In the genomic region with DNA sequence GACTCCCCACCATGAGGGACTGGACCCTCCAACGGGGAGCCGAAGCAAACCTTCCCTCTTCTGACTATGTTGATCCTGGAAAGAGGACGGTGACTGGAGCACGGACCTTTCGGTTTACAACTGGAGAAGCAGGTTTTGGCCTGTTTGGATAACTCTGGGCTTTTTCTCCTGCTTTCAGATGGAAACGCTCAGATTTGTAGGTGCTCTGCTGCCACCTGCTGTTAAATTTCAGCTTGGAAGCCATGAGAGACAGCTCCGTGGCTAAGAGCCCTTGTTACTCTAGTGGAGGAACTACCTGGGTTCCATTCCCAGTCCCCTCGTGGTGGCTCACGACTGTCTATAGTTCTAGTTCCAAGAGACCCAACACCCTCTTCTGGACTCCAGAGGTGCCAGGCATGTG, we compare ENCODE assay signal across 9 mouse cellular contexts. TPM values are rescaled to one million over a fixed set of nuclear protein-coding genes. Genes with fewer than 3 reads are reported as not detected.
DNase-seq lines count a peak whose midpoint lies in the region; ATAC-seq and TF ChIP-seq lines count a peak whose summit lies in the region.
"Had no signal": no experiment of that assay in that cellular context is flagged by ENCODE, and none has a peak within 500 bp of the region (broad histone marks: within the 10 kb centered on the region; RNA-seq: fewer than 3 reads in every experiment).

No protein-coding gene starts in this region.

- WGBS in kidney, embryonic 16.5 days, result 9% methylated on average over 9 of the region's 9 CpGs
- WGBS in limb, embryonic 14.5 days, result 21% methylated on average over 9 of the region's 9 CpGs

- no peak overlapping the region for H3K9ac ChIP-seq in kidney, embryonic 16.5 days (replicated peaks; ENCODE audit: low read length)
- H3K9ac ChIP-seq in limb, embryonic 14.5 days (ENCODE audit: low read depth, low read length, severe bottlenecking), result peak overlapping the region; percentile 32; the same call in 1 of the 2 replicates
- H3K9ac ChIP-seq: heart, embryonic 15.5 days had no signal

- H3K9me3 ChIP-seq in kidney, embryonic 16.5 days (ENCODE audit: low read length), result no peaks in the 10 kb centered on the region
- no peaks in the 10 kb centered on the region for H3K9me3 ChIP-seq in limb, embryonic 14.5 days (ENCODE audit: control insufficient read depth, low read length)
- H3K9me3 ChIP-seq: heart, embryonic 15.5 days had no signal

- ATAC-seq in kidney, embryonic 16.5 days (ENCODE audit: low FRiP score, low TSS enrichment), result peak; percentile 35; the same call in 1 of the 2 replicates
- no peak for ATAC-seq in limb, embryonic 14.5 days (ENCODE audit: low FRiP score, low read depth)

- no peak overlapping the region for H3K4me3 ChIP-seq in kidney, embryonic 16.5 days (ENCODE audit: low read length)
- H3K4me3 ChIP-seq in limb, embryonic 14.5 days (replicated peaks; ENCODE audit: low read length), result no peak overlapping the region
- H3K4me3 ChIP-seq: heart, embryonic 15.5 days had no signal

- no peak overlapping the region for H3K4me2 ChIP-seq in kidney, embryonic 16.5 days (replicated peaks; ENCODE audit: low read depth, low read length)
- no peak overlapping the region for H3K4me2 ChIP-seq in limb, embryonic 14.5 days (replicated peaks; ENCODE audit: low read depth, low read length, severe bottlenecking)
- H3K4me2 ChIP-seq: heart, embryonic 15.5 days had no signal

- peak; percentile 87 for DNase-seq in 416B (ENCODE audit: low read depth)
- DNase-seq in Muller cell, postnatal 12 days (ENCODE audit: inconsistent ontology term), result peak; percentile 63
- DNase-seq in cerebellum, adult 9-10 months, result peak; percentile 87
- DNase-seq in gastrocnemius, postnatal 14 days, result peak; percentile 44
- DNase-seq in limb, embryonic 14.5 days (ENCODE audit: low spot score), result peak; percentile 84
- DNase-seq in ovary, postnatal 14 days (ENCODE audit: low spot score), result peak; percentile 76
- peak; percentile 63 for DNase-seq in thymus, postnatal 25 days

- no peaks in the 10 kb centered on the region for H3K27me3 ChIP-seq in kidney, embryonic 16.5 days (ENCODE audit: insufficient read depth, low read length)
- no peaks in the 10 kb centered on the region for H3K27me3 ChIP-seq in limb, embryonic 14.5 days (ENCODE audit: control insufficient read depth, insufficient read depth, low read length)
- H3K27me3 ChIP-seq: heart, embryonic 15.5 days had no signal

- H3K27ac ChIP-seq in kidney, embryonic 16.5 days (ENCODE audit: low read length), result no peak overlapping the region
- no peak overlapping the region for H3K27ac ChIP-seq in limb, embryonic 14.5 days (replicated peaks; ENCODE audit: low read depth, low read length)
- H3K27ac ChIP-seq: heart, embryonic 15.5 days had no signal

- intact Hi-C loops in gastrocnemius, postnatal 14 days (cut with DNase I; ENCODE audit: low total_unique reads), result loop anchor here (2.0 kb wide), 1 partner anchor 96 kb away; no protein-coding TSS in a partner anchor

- no peak for TF ChIP-seq POLR2A in limb, embryonic 14.5 days (IDR thresholded peaks at IDR 0.05; ENCODE audit: borderline replicate concordance, extremely low read depth, insufficient read depth, insufficient read length)

- no peaks in the 10 kb centered on the region for H3K36me3 ChIP-seq in kidney, embryonic 16.5 days (ENCODE audit: insufficient read depth, low read length)
- no peaks in the 10 kb centered on the region for H3K36me3 ChIP-seq in limb, embryonic 14.5 days (ENCODE audit: control insufficient read depth, insufficient read depth, low read length)
- H3K36me3 ChIP-seq: heart, embryonic 15.5 days had no signal

- H3K4me1 ChIP-seq in kidney, embryonic 16.5 days (ENCODE audit: insufficient read depth, low read length), result no peaks in the 10 kb centered on the region
- H3K4me1 ChIP-seq in limb, embryonic 14.5 days (ENCODE audit: control insufficient read depth, insufficient read depth, low read length), result no peaks in the 10 kb centered on the region
- H3K4me1 ChIP-seq: heart, embryonic 15.5 days had no signal

RNA-seq across cellular contexts. Expression of a gene that starts 45.6 kb away (rescaled TPM):
- 1 to 10 TPM; 1.5 to 7.6 TPM for total RNA-seq in gastrocnemius, postnatal 14 days (2021)
- polyA plus RNA-seq in kidney, embryonic 16.5 days (2015; fragmentation: Nextera tagmentation; extraction: Ambion mirVana), result 1.7 and 1.8 TPM in 2 replicates
- 0.06 TPM in 1 of 2 replicates, not detected in the other for polyA plus RNA-seq in limb, embryonic 14.5 days (2012; rRNA removed)
- polyA plus RNA-seq in limb, embryonic 14.5 days (2014; fragmentation: Nextera tagmentation; extraction: Ambion mirVana), result not detected in 2 replicates
- polyA plus RNA-seq: heart, embryonic 15.5 days had no signal
